Mouse (Mus musculus) cerebellum, postnatal 10 days (tissue): ENCODE data around the gene Mafg.

Experiments used
- DNase-seq, 2 experiments: peaks; one replicate each; pipeline ENCODE4 v3.0.0; 2021; ENCODE audit warnings: mixed read lengths in 2 of 2

The Mafg gene

GRCm38 (mm10) chr11:120618619-120619535 is 14.5 kb downstream of the Mafg start:
- DNase-seq, result peak in 1 of 2 experiments; percentile 23

GRCm38 (mm10) chr11:120617519-120618112 is 15.8 kb downstream of the Mafg start, which contains the start of gene Pcyt2:
TSS of gene Pcyt2 (minus strand) at chr11:120617936.
- peak; percentile 98 for DNase-seq

GRCm38 (mm10) chr11:120616617-120617294 is 16.6 kb downstream of the Mafg start:
- peak in 1 of 2 experiments; percentile 39 for DNase-seq

GRCm38 (mm10) chr11:120615606-120616203 is 17.7 kb downstream of the Mafg start:
- peak in 1 of 2 experiments; percentile 17 for DNase-seq

- DNase-seq, result peak in 1 of 2 experiments; percentile 26
Observed at GRCm38 (mm10) chr11:120615167-120615566, 18.2 kb downstream of the Mafg start.

GRCm38 (mm10) chr11:120613976-120614375 is 19.4 kb downstream of the Mafg start:
- DNase-seq, result peak in 1 of 2 experiments; percentile 32

- peak in 1 of 2 experiments; percentile 27 for DNase-seq
Observed at GRCm38 (mm10) chr11:120613481-120613972, 19.9 kb downstream of the Mafg start.

- peak; percentile 96 to 97 for DNase-seq
Observed at GRCm38 (mm10) chr11:120612763-120613162, 20.6 kb downstream of the Mafg start.

- DNase-seq, result peak in 1 of 2 experiments; percentile 21
Observed at GRCm38 (mm10) chr11:120610477-120611046, 22.8 kb downstream of the Mafg start.

- no peak for DNase-seq
Observed at GRCm38 (mm10) chr11:120609250-120609649, 24.1 kb downstream of the Mafg start.

GRCm38 (mm10) chr11:120608241-120609034 is 25.0 kb downstream of the Mafg start, which contains the start of gene Npb:
TSS of gene Npb (plus strand) at chr11:120608477.
- DNase-seq, result peak in 1 of 2 experiments; percentile 30

- no peak for DNase-seq
Observed at GRCm38 (mm10) chr11:120606764-120607163, 26.6 kb downstream of the Mafg start.

- DNase-seq, result no peak
Observed at GRCm38 (mm10) chr11:120605667-120606066, 27.7 kb downstream of the Mafg start.

GRCm38 (mm10) chr11:120603545-120603944 is 29.9 kb downstream of the Mafg start:
- no peak for DNase-seq

- no peak for DNase-seq
Observed at GRCm38 (mm10) chr11:120600716-120601115, 32.7 kb downstream of the Mafg start.

GRCm38 (mm10) chr11:120598990-120599549 is 34.3 kb downstream of the Mafg start:
- no peak for DNase-seq

- peak; percentile 96 to 97 for DNase-seq
Observed at GRCm38 (mm10) chr11:120598283-120598989, 35.0 kb downstream of the Mafg start, which contains the start of the genes Alyref and Anapc11. TSS of gene Alyref (minus strand) at chr11:120598365. TSS of gene Anapc11 (plus strand) at chr11:120598421.

GRCm38 (mm10) chr11:120597240-120598235 is 35.9 kb downstream of the Mafg start:
- DNase-seq, result peak; percentile 35 to 44

- DNase-seq, result no peak
Observed at GRCm38 (mm10) chr11:120588531-120588930, 44.9 kb downstream of the Mafg start.
